Comparison of ENCODE assay signal across 15 mouse cellular contexts in the genomic region with DNA sequence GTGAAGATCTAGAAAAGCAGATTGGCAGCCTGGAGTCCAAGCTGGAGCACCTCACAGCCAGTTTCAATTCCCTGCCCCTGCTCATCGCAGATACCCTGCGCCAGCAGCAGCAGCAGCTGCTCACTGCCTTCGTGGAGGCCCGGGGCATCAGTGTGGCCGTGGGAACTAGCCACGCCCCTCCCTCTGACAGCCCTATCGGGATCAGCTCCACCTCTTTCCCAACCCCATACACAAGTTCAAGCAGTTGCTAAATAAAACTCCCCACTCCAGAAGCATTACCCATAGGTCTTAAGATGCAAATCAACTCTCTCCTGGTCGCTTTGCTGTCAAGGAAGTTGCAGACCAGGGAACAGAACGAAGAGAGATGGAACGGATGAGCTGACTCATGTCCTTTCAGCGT. TPM values are rescaled to one million over a fixed set of nuclear protein-coding genes. Genes with fewer than 3 reads are reported as not detected.
A peak's percentile ranks its signal among the peaks of the same experiment; 100 is the strongest.
DNase-seq lines count a peak whose midpoint lies in the region; ATAC-seq and TF ChIP-seq lines count a peak whose summit lies in the region.
"Had no signal": no experiment of that assay in that cellular context is flagged by ENCODE, and none has a peak within 500 bp of the region (broad histone marks: within the 10 kb centered on the region; RNA-seq: fewer than 3 reads in every experiment).

No protein-coding gene starts in this region.

- H3K4me3 ChIP-seq in heart, embryonic 13.5 days = peak overlapping the region; percentile 37
- H3K4me3 ChIP-seq in liver, embryonic 11.5 days (ENCODE audit: low read depth, low read length) = no peak overlapping the region
- H3K4me3 ChIP-seq in lung, postnatal 0 days (ENCODE audit: low read depth, low read length) = no peak overlapping the region
- H3K4me3 ChIP-seq: hindbrain, embryonic 15.5 days; liver, embryonic 12.5 days had no signal

- no peak for TF ChIP-seq EP300 in lung, postnatal 0 days (IDR thresholded peaks at IDR 0.05)

- no peak for ATAC-seq in heart, embryonic 13.5 days (ENCODE audit: extremely low read depth, insufficient number of reproducible peaks, low FRiP score, low TSS enrichment)
- ATAC-seq in liver, embryonic 11.5 days (replicated peaks; ENCODE audit: low FRiP score) = no peak
- peak; percentile 75 for ATAC-seq in lung, postnatal 0 days
- ATAC-seq: forebrain, embryonic 14.5 days; liver, embryonic 12.5 days had no signal

- H3K9ac ChIP-seq in heart, embryonic 13.5 days = peak overlapping the region; percentile 62
- no peak overlapping the region for H3K9ac ChIP-seq in liver, embryonic 11.5 days (ENCODE audit: low read depth, low read length)
- no peak overlapping the region for H3K9ac ChIP-seq in lung, postnatal 0 days (replicated peaks; ENCODE audit: low read depth)
- H3K9ac ChIP-seq: hindbrain, embryonic 15.5 days; liver, embryonic 12.5 days had no signal

- H3K4me2 ChIP-seq in heart, embryonic 13.5 days = peak overlapping the region; percentile 63
- H3K4me2 ChIP-seq in liver, embryonic 11.5 days = 0 out of 2 replicates have a peak overlapping the region, but pooled peaks have one; percentile 1
- no peak overlapping the region; the same call in 1 of the 2 replicates for H3K4me2 ChIP-seq in lung, postnatal 0 days (replicated peaks; ENCODE audit: low read depth, low read length)
- H3K4me2 ChIP-seq: hindbrain, embryonic 15.5 days; liver, embryonic 12.5 days had no signal

- peaks cover 31% of the 10 kb centered on the region for H3K4me1 ChIP-seq in heart, embryonic 13.5 days
- no peaks in the 10 kb centered on the region for H3K4me1 ChIP-seq in liver, embryonic 11.5 days (replicated peaks; ENCODE audit: control insufficient read depth, insufficient read depth, low read length)
- H3K4me1 ChIP-seq in lung, postnatal 0 days (ENCODE audit: insufficient read depth, low read depth, low read length) = no peaks in the 10 kb centered on the region

- no peaks in the 10 kb centered on the region for H3K36me3 ChIP-seq in heart, embryonic 13.5 days
- no peaks in the 10 kb centered on the region for H3K36me3 ChIP-seq in liver, embryonic 11.5 days (ENCODE audit: control insufficient read depth, insufficient read depth, low read length)
- H3K36me3 ChIP-seq in lung, postnatal 0 days (ENCODE audit: insufficient read depth, low read length) = no peaks in the 10 kb centered on the region
- H3K36me3 ChIP-seq: hindbrain, embryonic 15.5 days; liver, embryonic 12.5 days had no signal

- no peaks in the 10 kb centered on the region for H3K27me3 ChIP-seq in heart, embryonic 13.5 days (replicated peaks)
- no peaks in the 10 kb centered on the region for H3K27me3 ChIP-seq in liver, embryonic 11.5 days (replicated peaks; ENCODE audit: control insufficient read depth, insufficient read depth, low read length)
- no peaks in the 10 kb centered on the region for H3K27me3 ChIP-seq in lung, postnatal 0 days (replicated peaks; ENCODE audit: insufficient read depth, low read length)
- H3K27me3 ChIP-seq: hindbrain, embryonic 15.5 days had no signal

- intact Hi-C loops in heart, postnatal 10 days (cut with DNase I) = no loop called here
- intact Hi-C loops in gastrocnemius, postnatal 14 days (cut with DNase I; ENCODE audit: low total_unique reads) = no loop called here
- intact Hi-C loops in left cerebral cortex, postnatal 14 days (cut with DNase I) = no loop called here

- peak overlapping the region; percentile 36; the same call in 1 of the 2 replicates for H3K27ac ChIP-seq in heart, embryonic 13.5 days (replicated peaks)
- H3K27ac ChIP-seq in liver, embryonic 11.5 days (ENCODE audit: low read depth, low read length) = no peak overlapping the region
- H3K27ac ChIP-seq in lung, postnatal 0 days (ENCODE audit: low read length) = no peak overlapping the region
- H3K27ac ChIP-seq: hindbrain, embryonic 15.5 days; kidney, postnatal 0 days; liver, embryonic 12.5 days had no signal

- no peak for DNase-seq in heart, postnatal 10 days
- DNase-seq in liver, embryonic 11.5 days (ENCODE audit: low spot score) = no peak
- DNase-seq in liver (no peak), ES-CJ7 (ENCODE audit: low read depth, low spot score) (peak; percentile 59)
- DNase-seq in lung, postnatal 0 days (ENCODE audit: low spot score) = peak; percentile 51
- DNase-seq in gastrocnemius, postnatal 14 days = no peak
- DNase-seq in left cerebral cortex, postnatal 14 days (ENCODE audit: low spot score in 2 of 2) = no peak
- DNase-seq: cerebellum, adult 2 months; layer of hippocampus, adult 9-11 months; thymus, adult 2 months had no signal

- TF ChIP-seq CTCF in lung, postnatal 0 days (IDR thresholded peaks at IDR 0.05) = no peak

- H3K9me3 ChIP-seq in heart, embryonic 13.5 days = no peaks in the 10 kb centered on the region
- H3K9me3 ChIP-seq in liver, embryonic 11.5 days (ENCODE audit: control insufficient read depth, low read length) = no peaks in the 10 kb centered on the region
- no peaks in the 10 kb centered on the region for H3K9me3 ChIP-seq in lung, postnatal 0 days (ENCODE audit: low read length)
- H3K9me3 ChIP-seq: hindbrain, embryonic 15.5 days; liver, embryonic 12.5 days had no signal

- 8% methylated on average over 11 of the region's 11 CpGs for WGBS in heart, embryonic 13.5 days
- 23% methylated on average over 11 of the region's 11 CpGs for WGBS in liver, embryonic 11.5 days
- 23% methylated on average over 11 of the region's 11 CpGs for WGBS in lung, postnatal 0 days

RNA-seq across cellular contexts. Expression of gene Adar, which starts 47.7 kb away (rescaled TPM):
- 7.5 and 7.8 TPM in 2 replicates for polyA plus RNA-seq in heart, embryonic 13.5 days (2015; fragmentation: Nextera tagmentation; extraction: Ambion mirVana)
- 10 to 100 TPM; 14.3 to 16.2 TPM for total RNA-seq in heart, postnatal 10 days (2021)
- 12.6 and 14.0 TPM in 2 replicates for polyA plus RNA-seq in liver, embryonic 11.5 days (2014; fragmentation: Nextera tagmentation; extraction: Ambion mirVana)
- polyA plus RNA-seq in lung, postnatal 0 days (2015; fragmentation: Nextera tagmentation; extraction: Ambion mirVana) = 7.5 and 7.9 TPM in 2 replicates
- 1 to 10 TPM; 4.2 to 4.4 TPM for total RNA-seq in gastrocnemius, postnatal 14 days (2021)
- total RNA-seq in left cerebral cortex, postnatal 14 days (2021) = 100 to 1,000 TPM; 115 to 117 TPM

Comparison
In these comparisons a context has a peak if more than half of its experiments do, and no peak if none do; other contexts are left out.
1. DNase-seq: peak in ES-CJ7 (single experiment) and lung, postnatal 0 days (single experiment); none in heart, postnatal 10 days (0 of 2), liver, embryonic 11.5 days (single experiment), liver (single experiment), gastrocnemius, postnatal 14 days (single experiment) and left cerebral cortex, postnatal 14 days (0 of 2).
2. RNA of gene Adar, which starts 47.7 kb away (total RNA-seq): 115 to 117 TPM in left cerebral cortex, postnatal 14 days; 14.3 to 16.2 TPM in heart, postnatal 10 days and 4.2 to 4.4 TPM in gastrocnemius, postnatal 14 days; every median in the first group is over 4 times any median in the second.